Mouse (Mus musculus) liver, embryonic 14.5 days (tissue): Measurements from ENCODE around the gene Ankrd44. TPM values are rescaled to one million over a fixed set of nuclear protein-coding genes. Genes with fewer than 3 reads are reported as not detected.
A peak's percentile ranks its signal among the peaks of the same experiment; 100 is the strongest.

Source experiments
- ATAC-seq: fragments of 200-750 bp; cut with Nextera tagmentation; 2 replicates; pipeline ENCODE4 v1.8.0; 2017; ENCODE audit warnings: moderate number of reproducible peaks, mild to moderate bottlenecking, moderate library complexity; ENCODE audit not compliant: insufficient read depth
- DNase-seq, 3 experiments: peaks; one replicate each; pipeline ENCODE4 v3.0.0-alpha.2; 2012 to 2013; ENCODE audit warnings: low read depth in 3 of 3, low spot score in 3 of 3
- H3K27ac ChIP-seq: fragments of 300-500 bp; sonication (generic); 2 replicates; pipeline ENCODE4 v1.5.1; 2014; ENCODE audit warnings: moderate library complexity, mild to moderate bottlenecking, control low read depth, inconsistent platforms
- H3K27me3 ChIP-seq: fragments of 300-500 bp; sonication (generic); 2 replicates; pipeline ENCODE4 v1.6.1; 2014; ENCODE audit warnings: mild to moderate bottlenecking, low read length, moderate library complexity; ENCODE audit not compliant: control insufficient read depth, insufficient read depth
- H3K36me3 ChIP-seq: fragments of 300-500 bp; sonication (generic); replicated peaks from 2 replicates; pipeline ENCODE4 v1.6.1; 2014; ENCODE audit warnings: low read depth; ENCODE audit not compliant: control insufficient read depth, insufficient read depth
- H3K4me1 ChIP-seq, 2 experiments: fragments of 200-500 bp in 1 of 2; fragments of 300-500 bp in 1 of 2; sonication (generic) in 1 of 2; replicated peaks; 2 replicates each; pipeline ENCODE4 v1.6.1; 2012 to 2014; ENCODE audit warnings: antibody characterized with exemption in 1 of 2, inconsistent platforms in 1 of 2, low read length in 1 of 2; ENCODE audit not compliant: control insufficient read depth in 2 of 2, insufficient read depth in 2 of 2
- H3K4me2 ChIP-seq: fragments of 300-500 bp; sonication (generic); 2 replicates; pipeline ENCODE4 v1.6.1; 2014; ENCODE audit warnings: low read depth, mild to moderate bottlenecking, control low read depth, moderate library complexity
- H3K4me3 ChIP-seq, 2 experiments: fragments of 200-500 bp in 1 of 2; fragments of 300-500 bp in 1 of 2; sonication (generic) in 1 of 2; 2 replicates each; pipeline ENCODE4 v1.5.1; 2012 to 2014; ENCODE audit warnings: low read depth in 2 of 2, low read length in 2 of 2, mild to moderate bottlenecking in 2 of 2, control low read depth in 1 of 2, inconsistent platforms in 1 of 2, moderate library complexity in 1 of 2; ENCODE audit not compliant: insufficient read depth in 1 of 2
- H3K9ac ChIP-seq: fragments of 300-500 bp; sonication (generic); replicated peaks from 2 replicates; pipeline ENCODE4 v1.6.1; 2014; ENCODE audit warnings: mild to moderate bottlenecking, control low read depth, moderate library complexity
- H3K9me3 ChIP-seq: fragments of 300-500 bp; sonication (generic); 2 replicates; pipeline ENCODE4 v1.6.1; 2016; ENCODE audit warnings: low read length, mixed read lengths; ENCODE audit not compliant: control insufficient read depth
- CTCF ChIP-seq: IDR thresholded peaks from 2 replicates; pipeline ENCODE4 v1.5.1; 2016; ENCODE audit warnings: antibody characterized with exemption, low read depth, control low read depth
- EP300 ChIP-seq: IDR thresholded peaks from 2 replicates; pipeline ENCODE4 v1.6.1; 2016; ENCODE audit warnings: antibody characterized with exemption, low read depth
- WGBS: fragments of 180-500 bp; shearing (Covaris S2); extraction: QIAGEN DNeasy Blood & Tissue Kit; methylation state at CpG from one replicate; pipeline ENCODE4 v1.1.7; 2014; ENCODE audit not compliant: insufficient replicate concordance; 5-methylcytosine and 5-hydroxymethylcytosine counted together
- polyA plus RNA-seq, 2 experiments: library from polyadenylated mRNA; depleted of rRNA in 1 of 2; stranded (reverse) in 1 of 2; unstranded in 1 of 2; fragments of >200 nt; fragmentation: Nextera tagmentation in 1 of 2; extraction: Ambion mirVana in 1 of 2; gene quantifications; 2 replicates each; pipeline versions ENCODE4 v1.2.1 to v1.2.3; 2012 to 2014

The Ankrd44 gene
- polyA plus RNA-seq, 2 experiments: 4.2 to 6.1 TPM

GRCm38 (mm10) chr1:54844361-54844760, 81.8 kb downstream of the Ankrd44 start:
- peaks cover 0 to 10% of the 10 kb centered on the region in 2 experiments; a peak in 1 of 4 replicates for H3K4me1 ChIP-seq

DNA sequence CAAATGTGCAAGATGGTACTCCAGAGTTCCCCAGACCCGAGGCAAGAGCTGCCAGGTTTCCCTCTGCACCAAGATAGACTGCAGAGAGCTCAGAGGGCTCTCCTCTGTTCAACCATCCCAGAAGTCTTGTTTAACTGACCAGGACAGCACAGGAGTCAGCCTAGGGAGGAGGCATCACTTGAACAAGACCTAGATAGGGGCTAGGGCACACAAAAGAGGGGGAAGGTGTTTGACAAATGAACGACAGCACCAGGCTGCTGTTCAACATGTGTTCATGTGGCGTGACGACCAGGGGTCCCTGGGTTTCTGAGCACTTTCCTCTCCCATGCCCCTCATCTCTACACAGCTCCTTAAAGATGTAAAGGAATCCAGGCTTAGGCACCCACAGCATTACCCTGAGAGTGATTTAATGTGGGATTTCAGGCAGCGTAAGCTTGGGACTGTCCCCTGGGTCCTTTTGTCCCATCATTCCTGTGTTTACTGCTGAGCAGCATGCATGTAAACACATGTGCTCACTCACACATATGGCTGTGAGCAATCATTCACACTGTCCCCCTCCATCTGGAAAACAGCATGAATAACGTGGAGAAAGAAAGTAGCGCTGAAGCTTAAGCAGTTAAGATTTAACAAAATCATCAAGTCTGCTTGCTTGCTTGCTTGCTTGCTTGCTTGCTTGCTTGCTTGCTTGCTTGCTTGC, 83.3 kb downstream of the Ankrd44 start:
- DNase-seq: no peak
- WGBS: 63% methylated on average over 7 of the region's 7 CpGs
- TF ChIP-seq CTCF (no peak), EP300 (no peak)

More at GRCm38 (mm10) chr1:54844361-54844760, 81.8 kb downstream of the Ankrd44 start:
- Histone ChIP-seq H3K4me3 (no peak overlapping the region), H3K9me3 (no peaks in the 10 kb centered on the region), H3K9ac (no peak overlapping the region), H3K4me2 (no peak overlapping the region), H3K27ac (no peak overlapping the region), H3K27me3 (no peaks in the 10 kb centered on the region), H3K36me3 (no peaks in the 10 kb centered on the region)
- WGBS: 64% methylated on average over 1 of the region's 1 CpGs
- DNase-seq: no peak
- no peak for ATAC-seq
- TF ChIP-seq CTCF (no peak), EP300 (no peak)

GRCm38 (mm10) chr1:54841788-54842187, 84.4 kb downstream of the Ankrd44 start:
- peak in 1 of 3 experiments; percentile 37 for DNase-seq
- H3K27me3 ChIP-seq: no peaks in the 10 kb centered on the region

More for the DNA sequence above, 83.3 kb downstream of the Ankrd44 start:
- no peak overlapping the region for H3K4me2 ChIP-seq
- ATAC-seq: no peak
- no peaks in the 10 kb centered on the region for H3K36me3 ChIP-seq
- peaks cover 0 to 13% of the 10 kb centered on the region in 2 experiments; a peak in 2 of 4 replicates for H3K4me1 ChIP-seq
- no peak overlapping the region for H3K27ac ChIP-seq
- H3K9me3 ChIP-seq: no peaks in the 10 kb centered on the region
- no peak overlapping the region for H3K9ac ChIP-seq
- H3K27me3 ChIP-seq: no peaks in the 10 kb centered on the region
- no peak overlapping the region for H3K4me3 ChIP-seq

GRCm38 (mm10) chr1:54840040-54840439, 86.1 kb downstream of the Ankrd44 start:
- H3K9me3 ChIP-seq: no peaks in the 10 kb centered on the region
- no peaks in the 10 kb centered on the region for H3K27me3 ChIP-seq
- no peak overlapping the region for H3K27ac ChIP-seq
- H3K36me3 ChIP-seq: no peaks in the 10 kb centered on the region
- H3K4me3 ChIP-seq: no peak overlapping the region
- ATAC-seq (no peak), DNase-seq (no peak)
- peaks cover 0 to 17% of the 10 kb centered on the region in 2 experiments; a peak in 2 of 4 replicates for H3K4me1 ChIP-seq
- 9% methylated on average over 2 of the region's 2 CpGs for WGBS
- no peak overlapping the region for H3K9ac ChIP-seq
- TF ChIP-seq EP300 (no peak), CTCF (no peak)
- H3K4me2 ChIP-seq: no peak overlapping the region

More at GRCm38 (mm10) chr1:54841788-54842187, 84.4 kb downstream of the Ankrd44 start:
- ATAC-seq: no peak
- H3K27ac ChIP-seq: no peak overlapping the region
- TF ChIP-seq EP300 (no peak), CTCF (no peak)
- H3K4me3 ChIP-seq: no peak overlapping the region
- no peaks in the 10 kb centered on the region for H3K36me3 ChIP-seq
- 12% methylated on average over 5 of the region's 5 CpGs for WGBS
- no peak overlapping the region for H3K9ac ChIP-seq
- no peak overlapping the region for H3K4me2 ChIP-seq
- H3K9me3 ChIP-seq: no peaks in the 10 kb centered on the region
- H3K4me1 ChIP-seq: peaks cover 0 to 17% of the 10 kb centered on the region in 2 experiments; a peak in 2 of 4 replicates

DNA sequence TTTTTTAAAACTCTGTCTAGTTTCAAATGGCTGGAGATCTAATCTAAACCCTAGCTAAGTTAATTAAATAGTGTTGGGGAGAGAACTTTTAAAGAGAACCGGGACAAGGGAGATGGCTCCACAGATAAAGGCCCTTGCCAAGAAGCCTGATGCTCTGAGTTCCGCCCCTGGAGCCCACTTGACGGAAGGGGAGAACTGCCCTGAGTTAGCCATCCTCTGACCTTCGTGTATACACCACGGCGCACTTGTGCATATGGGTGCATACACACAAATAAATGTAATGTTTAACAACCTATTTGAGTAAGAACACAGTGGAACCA, 87.7 kb downstream of the Ankrd44 start:
- ATAC-seq (no peak), DNase-seq (no peak)
- WGBS: 53% methylated on average over 6 of the region's 6 CpGs
- no peak overlapping the region for H3K9ac ChIP-seq
- no peak overlapping the region for H3K27ac ChIP-seq
- H3K9me3 ChIP-seq: no peaks in the 10 kb centered on the region
- no peaks in the 10 kb centered on the region for H3K27me3 ChIP-seq
- no peak overlapping the region for H3K4me2 ChIP-seq
- H3K4me3 ChIP-seq: no peak overlapping the region
- H3K36me3 ChIP-seq: no peaks in the 10 kb centered on the region
- H3K4me1 ChIP-seq: peaks cover 0 to 17% of the 10 kb centered on the region in 2 experiments; a peak in 2 of 4 replicates
- no peak for TF ChIP-seq CTCF
- no peak for TF ChIP-seq EP300
